Mouse (Mus musculus) embryonic facial prominence, embryonic 10.5 days (tissue): ENCODE measurements around the gene Zfp622. TPM values are rescaled to one million over a fixed set of nuclear protein-coding genes. Genes with fewer than 3 reads are reported as not detected.

Source experiments
- DNase-seq: peaks from one replicate; pipeline ENCODE4 v3.0.0-alpha.2; 2017; ENCODE audit warnings: low spot score
- H3K27ac ChIP-seq: fragments of 300-500 bp; sonication (generic); replicated peaks from 2 replicates; pipeline ENCODE4 v1.5.1; 2016; ENCODE audit warnings: mild to moderate bottlenecking
- H3K27me3 ChIP-seq: fragments of 300-500 bp; sonication (generic); replicated peaks from 2 replicates; pipeline ENCODE4 v1.6.1; 2016; ENCODE audit warnings: low read depth, mild to moderate bottlenecking; ENCODE audit not compliant: poor library complexity, severe bottlenecking
- H3K36me3 ChIP-seq: fragments of 300-500 bp; sonication (generic); replicated peaks from 2 replicates; pipeline ENCODE4 v1.6.1; 2016; ENCODE audit warnings: mild to moderate bottlenecking, moderate library complexity
- H3K4me1 ChIP-seq: fragments of 300-500 bp; sonication (generic); 2 replicates; pipeline ENCODE4 v1.6.1; 2016
- H3K4me3 ChIP-seq: fragments of 300-500 bp; sonication (generic); 2 replicates; pipeline ENCODE4 v1.5.1; 2016; ENCODE audit warnings: mild to moderate bottlenecking, moderate library complexity
- H3K9me3 ChIP-seq: fragments of 300-500 bp; sonication (generic); 2 replicates; pipeline ENCODE4 v1.6.1; 2016; ENCODE audit warnings: mild to moderate bottlenecking
- WGBS: fragments of 180-500 bp; shearing (Covaris S2); methylation state at CpG from one replicate; pipeline ENCODE4 v1.1.7; 2016; 5-methylcytosine and 5-hydroxymethylcytosine counted together
- polyA plus RNA-seq: library from polyadenylated mRNA; unstranded; fragments of >200 nt; fragmentation: Nextera tagmentation; extraction: Ambion mirVana; gene quantifications from 2 replicates; pipeline ENCODE4 v1.2.1, GENCODE M21; 2016

Gene Zfp622
- polyA plus RNA-seq, 1 experiment from 2014 or later = 21.4 TPM

DNA sequence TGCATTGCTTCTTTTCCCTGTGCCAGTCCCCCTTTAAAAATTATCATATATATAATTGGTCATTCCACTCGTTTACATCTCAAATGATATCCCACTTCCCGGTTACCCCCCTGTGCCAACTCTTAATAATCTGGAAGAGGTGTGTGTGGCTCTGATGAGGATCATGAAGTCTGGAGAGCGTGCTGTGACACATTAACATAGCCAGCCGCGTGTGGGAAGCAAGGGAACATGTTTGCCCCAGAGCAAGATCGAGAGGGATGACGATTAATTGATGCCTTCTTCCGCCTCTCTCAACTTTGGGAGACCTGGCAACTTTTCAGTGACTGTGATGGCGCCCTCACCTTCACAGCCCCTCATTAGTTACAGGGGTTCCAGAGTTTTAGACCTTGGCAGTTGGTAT, 34.5 kb upstream of the Zfp622 start:
- no peak for DNase-seq
- no peak overlapping the region for H3K4me3 ChIP-seq
- WGBS = 87% methylated on average over 9 of the region's 9 CpGs
- H3K36me3 ChIP-seq = no peaks in the 10 kb centered on the region
- no peaks in the 10 kb centered on the region for H3K9me3 ChIP-seq
- H3K4me1 ChIP-seq = no peaks in the 10 kb centered on the region; the same call in 1 of the 2 replicates
- no peak overlapping the region for H3K27ac ChIP-seq
- H3K27me3 ChIP-seq = no peaks in the 10 kb centered on the region

DNA sequence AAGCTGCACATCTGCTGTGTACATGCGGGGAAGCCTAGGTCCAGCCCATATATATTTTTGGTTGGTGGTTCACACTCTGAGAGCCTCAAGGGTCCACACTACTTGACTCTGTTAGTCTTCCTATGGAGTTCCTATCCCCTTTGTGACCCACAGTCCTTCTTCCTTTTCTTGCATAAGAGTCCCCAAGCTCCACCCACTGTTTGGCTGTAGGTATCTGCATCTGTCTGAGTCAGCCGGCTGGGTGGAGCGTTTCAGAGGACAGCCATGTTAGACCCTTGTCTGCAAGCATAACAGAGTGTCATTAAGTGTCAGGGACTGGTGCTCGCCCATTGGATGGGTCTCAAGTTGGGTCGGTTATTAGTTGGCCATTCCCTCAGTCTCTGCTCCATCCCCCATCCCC, 33.6 kb upstream of the Zfp622 start:
- WGBS = 89% methylated on average over 5 of the region's 5 CpGs
- H3K9me3 ChIP-seq = no peaks in the 10 kb centered on the region
- no peak for DNase-seq
- no peaks in the 10 kb centered on the region for H3K36me3 ChIP-seq
- H3K4me3 ChIP-seq = no peak overlapping the region
- H3K4me1 ChIP-seq = no peaks in the 10 kb centered on the region; the same call in 1 of the 2 replicates
- H3K27ac ChIP-seq = no peak overlapping the region
- H3K27me3 ChIP-seq = no peaks in the 10 kb centered on the region

DNA sequence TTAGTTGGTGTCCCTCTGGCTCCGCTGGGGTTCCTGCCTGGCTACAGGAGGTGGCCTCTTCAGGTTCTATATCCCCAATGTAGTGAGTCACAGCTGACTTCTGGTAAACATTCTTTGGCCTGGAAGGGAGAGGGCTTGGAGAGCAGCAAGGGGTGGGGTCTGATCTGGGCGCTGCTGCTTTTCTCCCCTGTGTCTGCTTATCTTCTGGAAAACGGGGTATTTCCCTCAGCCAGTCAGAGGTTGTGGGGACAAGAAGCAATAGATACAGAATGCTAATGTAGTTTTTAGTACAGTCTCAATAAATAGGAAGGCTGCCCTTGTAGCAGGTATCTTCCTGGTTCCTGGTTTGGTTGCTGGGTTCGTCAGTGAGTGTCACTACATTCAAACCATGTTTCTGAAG, 33.1 kb upstream of the Zfp622 start:
- H3K4me1 ChIP-seq = no peaks in the 10 kb centered on the region; the same call in 1 of the 2 replicates
- H3K4me3 ChIP-seq = no peak overlapping the region
- no peak overlapping the region for H3K27ac ChIP-seq
- no peak for DNase-seq
- H3K27me3 ChIP-seq = no peaks in the 10 kb centered on the region
- H3K36me3 ChIP-seq = no peaks in the 10 kb centered on the region
- WGBS = 80% methylated on average over 4 of the region's 4 CpGs
- no peaks in the 10 kb centered on the region for H3K9me3 ChIP-seq

DNA sequence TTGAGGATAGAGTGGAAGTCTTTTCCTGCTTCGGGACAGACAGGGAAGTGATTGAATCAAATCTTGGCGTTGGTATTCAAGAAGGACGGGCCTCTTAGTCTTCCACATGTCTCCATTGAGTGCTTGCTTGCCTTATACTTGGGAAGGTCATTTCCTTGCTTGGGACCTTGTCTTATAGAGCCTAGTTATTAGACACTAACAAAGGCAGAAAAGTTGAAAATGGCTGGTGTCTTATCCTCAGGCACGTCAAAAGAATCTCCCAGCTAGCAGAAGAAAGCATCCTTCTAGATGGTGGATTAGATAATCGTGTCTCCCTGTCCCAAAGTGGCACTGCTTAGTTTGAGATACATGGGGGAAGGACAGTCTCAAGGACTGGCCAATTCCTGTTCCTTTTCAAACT, 28.2 kb upstream of the Zfp622 start:
- H3K27ac ChIP-seq = no peak overlapping the region
- H3K4me1 ChIP-seq = peaks cover 7% of the 10 kb centered on the region
- no peak overlapping the region for H3K4me3 ChIP-seq
- no peaks in the 10 kb centered on the region for H3K27me3 ChIP-seq
- DNase-seq = no peak
- H3K36me3 ChIP-seq = no peaks in the 10 kb centered on the region
- H3K9me3 ChIP-seq = no peaks in the 10 kb centered on the region
- 74% methylated on average over 5 of the region's 5 CpGs for WGBS

DNA sequence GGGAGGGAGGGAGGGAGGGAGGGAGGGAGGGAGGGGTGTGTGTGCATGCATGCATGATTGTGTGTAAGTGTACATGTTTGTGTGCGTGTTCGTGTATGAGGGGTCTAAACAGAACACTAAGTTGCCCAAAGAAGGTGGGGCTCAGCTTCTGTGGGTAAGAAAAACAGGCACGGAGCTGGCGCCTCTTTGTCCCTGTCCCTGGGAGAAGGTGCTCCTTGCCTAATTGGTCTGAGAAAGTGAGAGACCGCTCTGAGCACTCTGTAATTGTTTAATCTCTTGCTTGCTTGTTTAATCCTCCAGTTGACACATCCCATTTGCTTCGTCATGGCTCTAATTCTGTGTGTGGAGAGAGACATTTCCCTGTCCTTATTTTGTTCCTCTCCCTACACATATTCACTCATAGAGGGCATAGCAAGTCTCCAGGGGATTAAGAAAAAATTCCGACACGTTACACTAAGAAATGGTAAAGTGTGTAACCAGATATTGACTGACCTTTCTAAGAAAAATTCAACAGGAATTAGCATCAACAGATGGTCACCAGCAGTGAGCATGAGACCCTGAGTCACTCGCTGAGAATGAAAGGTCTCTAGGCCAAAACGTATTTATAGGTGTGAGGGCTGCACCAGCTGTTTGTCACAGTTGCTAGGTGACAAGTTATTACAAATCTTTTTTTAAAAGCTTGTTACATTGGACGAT, 27.6 kb upstream of the Zfp622 start:
- 53% methylated on average over 11 of the region's 11 CpGs for WGBS
- H3K27ac ChIP-seq = no peak overlapping the region
- peaks cover 7% of the 10 kb centered on the region for H3K4me1 ChIP-seq

DNA sequence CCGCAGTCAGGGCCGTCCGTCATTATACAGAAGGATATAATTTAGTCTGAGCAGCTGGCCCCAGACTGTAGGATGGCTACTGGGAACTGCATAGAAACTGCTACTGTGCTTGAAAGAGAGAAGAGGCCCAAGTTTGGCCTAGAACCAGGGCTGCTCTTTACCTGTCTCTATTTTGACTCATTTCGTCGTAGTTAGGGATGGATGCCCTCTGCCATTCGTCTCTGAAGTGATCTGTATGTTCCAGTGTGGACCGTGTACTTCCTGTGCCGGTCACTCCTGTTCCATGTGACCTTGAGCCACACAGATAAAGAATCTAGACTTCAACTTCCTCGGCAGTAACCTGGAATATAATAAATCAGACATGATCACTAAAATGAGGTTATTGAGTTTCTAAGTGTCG, 26.5 kb upstream of the Zfp622 start:
- Histone ChIP-seq H3K27ac (no peak overlapping the region), H3K27me3 (no peaks in the 10 kb centered on the region), H3K4me3 (no peak overlapping the region), H3K4me1 (peaks cover 7% of the 10 kb centered on the region), H3K9me3 (no peaks in the 10 kb centered on the region), H3K36me3 (no peaks in the 10 kb centered on the region)
- DNase-seq = no peak
- WGBS = 86% methylated on average over 10 of the region's 10 CpGs

More for the DNA sequence above, 27.6 kb upstream of the Zfp622 start:
- no peak for DNase-seq
- no peaks in the 10 kb centered on the region for H3K36me3 ChIP-seq
- no peaks in the 10 kb centered on the region for H3K9me3 ChIP-seq
- no peaks in the 10 kb centered on the region for H3K27me3 ChIP-seq
- no peak overlapping the region for H3K4me3 ChIP-seq

DNA sequence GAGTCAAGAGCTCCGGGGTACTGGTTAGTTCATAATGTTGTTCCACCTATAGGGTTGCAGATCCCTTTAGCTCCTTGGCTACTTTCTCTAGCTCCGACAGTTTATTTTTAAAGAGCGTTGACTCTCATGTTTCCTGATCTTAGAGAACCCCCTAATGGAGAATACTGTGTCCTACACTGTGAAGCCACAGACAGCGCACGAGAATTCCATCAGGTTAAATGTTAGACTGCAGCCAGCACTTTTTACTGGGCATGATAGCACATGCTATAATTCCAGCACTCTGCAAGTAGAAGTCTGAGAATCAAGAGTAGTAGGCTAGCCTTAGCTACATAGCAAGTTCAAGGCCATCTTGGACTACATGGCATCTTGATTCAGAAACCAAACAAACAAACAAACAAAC, 24.8 kb upstream of the Zfp622 start:
- Histone ChIP-seq H3K9me3 (no peaks in the 10 kb centered on the region), H3K27me3 (no peaks in the 10 kb centered on the region), H3K4me3 (no peak overlapping the region), H3K36me3 (no peaks in the 10 kb centered on the region), H3K4me1 (peaks cover 7% of the 10 kb centered on the region), H3K27ac (no peak overlapping the region)
- DNase-seq = peak; percentile 24
- WGBS = 41% methylated on average over 5 of the region's 5 CpGs

DNA sequence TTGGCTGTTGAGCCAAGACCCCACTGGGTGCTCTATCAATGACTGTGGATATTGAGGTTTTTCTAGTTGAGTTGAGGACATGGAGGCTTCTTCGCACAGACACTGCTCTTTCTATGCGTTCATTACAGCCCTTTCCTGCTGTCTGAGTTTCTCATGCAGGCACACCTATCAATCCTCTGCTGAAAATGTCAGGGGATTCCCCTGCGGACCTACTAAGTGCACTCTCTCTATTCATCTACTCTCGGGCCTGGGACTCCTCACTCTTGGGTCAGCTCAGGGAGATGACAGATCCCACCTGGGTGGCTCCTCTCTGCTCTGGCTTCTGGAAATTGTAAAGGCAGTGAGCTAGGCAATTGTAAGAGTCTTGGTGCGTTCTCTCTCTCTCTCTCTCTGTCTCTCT, 23.9 kb upstream of the Zfp622 start:
- H3K4me3 ChIP-seq = no peak overlapping the region
- H3K4me1 ChIP-seq = peaks cover 7% of the 10 kb centered on the region
- no peak for DNase-seq
- H3K27ac ChIP-seq = no peak overlapping the region
- H3K27me3 ChIP-seq = no peaks in the 10 kb centered on the region
- H3K9me3 ChIP-seq = no peaks in the 10 kb centered on the region
- H3K36me3 ChIP-seq = no peaks in the 10 kb centered on the region
- 83% methylated on average over 5 of the region's 5 CpGs for WGBS

DNA sequence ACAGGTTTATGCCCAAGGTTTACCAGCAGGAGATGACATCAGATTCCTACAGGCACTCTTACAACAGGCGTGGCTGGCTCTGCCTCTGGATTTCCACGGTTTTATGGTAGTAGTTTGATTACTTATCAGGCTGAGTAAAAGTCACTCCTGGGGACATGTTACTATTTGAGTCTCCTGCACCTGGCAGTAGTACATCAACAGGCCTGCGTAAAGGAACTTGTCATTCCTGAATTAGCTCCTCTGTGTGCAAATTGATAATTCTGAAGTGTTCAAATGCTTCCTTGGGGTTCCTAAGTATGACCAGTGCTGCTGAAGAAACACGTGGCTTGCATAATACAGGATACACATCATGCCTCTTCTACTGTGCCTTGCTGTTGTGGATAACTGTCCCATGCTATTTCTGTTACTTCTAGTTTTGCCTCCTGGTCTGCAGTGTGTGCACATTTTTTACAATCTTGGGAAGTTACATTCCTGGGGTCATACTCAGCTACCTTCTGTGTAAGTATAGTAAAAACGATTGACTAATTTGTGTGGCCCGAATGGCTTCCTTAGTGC, 17.9 kb upstream of the Zfp622 start:
- no peaks in the 10 kb centered on the region for H3K36me3 ChIP-seq
- no peaks in the 10 kb centered on the region for H3K4me1 ChIP-seq
- no peak for DNase-seq
- H3K27me3 ChIP-seq = no peaks in the 10 kb centered on the region
- WGBS = 85% methylated on average over 6 of the region's 6 CpGs
- no peak overlapping the region for H3K4me3 ChIP-seq
- no peaks in the 10 kb centered on the region for H3K9me3 ChIP-seq
- H3K27ac ChIP-seq = no peak overlapping the region

DNA sequence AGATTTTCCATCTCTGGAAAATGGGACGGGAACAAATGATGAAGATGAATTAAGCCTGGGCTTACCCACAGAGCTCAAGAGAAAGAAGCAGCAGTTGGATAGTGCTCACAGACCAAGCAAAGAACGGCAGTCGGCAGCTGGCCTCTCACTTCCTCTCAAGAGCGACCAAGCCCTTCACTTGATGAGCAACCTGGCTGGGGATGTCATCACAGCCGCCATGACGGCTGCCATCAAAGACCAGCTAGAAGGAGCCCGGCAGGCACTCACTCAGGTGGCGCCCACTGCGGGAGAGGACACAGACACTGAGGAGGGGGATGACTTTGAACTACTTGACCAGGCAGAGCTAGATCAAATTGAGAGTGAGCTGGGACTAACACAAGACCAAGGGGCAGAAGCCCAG, 12.6 kb upstream of the Zfp622 start:
- no peak for DNase-seq
- H3K4me1 ChIP-seq = no peaks in the 10 kb centered on the region
- no peaks in the 10 kb centered on the region for H3K36me3 ChIP-seq
- WGBS = 88% methylated on average over 9 of the region's 9 CpGs
- no peak overlapping the region for H3K27ac ChIP-seq
- H3K4me3 ChIP-seq = no peak overlapping the region
- no peaks in the 10 kb centered on the region for H3K9me3 ChIP-seq
- no peaks in the 10 kb centered on the region for H3K27me3 ChIP-seq

DNA sequence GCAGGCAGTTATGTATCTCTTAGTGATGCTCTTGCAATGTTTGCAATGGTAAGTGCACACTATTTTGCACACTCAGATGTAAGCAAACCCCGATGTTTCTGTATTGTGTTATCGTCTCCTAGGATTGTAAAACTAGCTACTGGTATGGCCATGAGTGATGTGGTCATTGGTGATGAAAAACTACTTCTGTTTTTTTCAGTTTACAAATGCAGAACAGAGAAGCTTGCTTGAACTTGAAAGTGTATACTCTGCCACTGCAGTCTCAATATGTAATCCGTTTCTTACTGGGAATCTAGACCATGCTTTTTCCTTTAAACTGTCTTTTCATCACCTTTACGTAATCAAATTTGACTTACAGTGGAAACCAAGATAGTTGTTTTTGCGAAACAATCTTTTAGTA, 11.4 kb upstream of the Zfp622 start:
- Histone ChIP-seq H3K27ac (no peak overlapping the region), H3K36me3 (no peaks in the 10 kb centered on the region), H3K4me3 (no peak overlapping the region), H3K9me3 (no peaks in the 10 kb centered on the region), H3K4me1 (no peaks in the 10 kb centered on the region), H3K27me3 (no peaks in the 10 kb centered on the region)
- WGBS = 92% methylated on average over 5 of the region's 5 CpGs
- no peak for DNase-seq

DNA sequence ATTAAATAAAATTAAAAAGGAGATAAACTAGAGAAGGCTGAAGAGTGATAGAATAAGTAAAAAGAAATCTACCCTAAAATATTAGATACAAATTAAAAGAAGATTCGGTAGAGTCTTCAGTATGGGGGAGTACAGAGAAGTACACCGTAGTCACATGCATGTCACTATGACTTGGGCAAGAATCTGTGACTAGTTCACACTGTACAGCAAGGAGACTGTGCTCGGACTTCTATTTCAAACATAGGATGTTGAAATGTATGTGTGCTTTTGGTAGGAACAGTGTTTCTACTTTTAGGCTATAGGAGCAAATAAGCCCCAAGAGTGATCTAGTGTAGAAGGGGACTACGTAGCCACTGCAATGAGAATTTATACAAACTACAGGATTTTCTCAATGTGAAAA, 9.8 kb upstream of the Zfp622 start:
- Histone ChIP-seq H3K9me3 (no peaks in the 10 kb centered on the region), H3K36me3 (no peaks in the 10 kb centered on the region), H3K4me3 (no peak overlapping the region), H3K4me1 (no peaks in the 10 kb centered on the region), H3K27me3 (no peaks in the 10 kb centered on the region), H3K27ac (no peak overlapping the region)
- DNase-seq = no peak
- 93% methylated on average over 4 of the region's 4 CpGs for WGBS

DNA sequence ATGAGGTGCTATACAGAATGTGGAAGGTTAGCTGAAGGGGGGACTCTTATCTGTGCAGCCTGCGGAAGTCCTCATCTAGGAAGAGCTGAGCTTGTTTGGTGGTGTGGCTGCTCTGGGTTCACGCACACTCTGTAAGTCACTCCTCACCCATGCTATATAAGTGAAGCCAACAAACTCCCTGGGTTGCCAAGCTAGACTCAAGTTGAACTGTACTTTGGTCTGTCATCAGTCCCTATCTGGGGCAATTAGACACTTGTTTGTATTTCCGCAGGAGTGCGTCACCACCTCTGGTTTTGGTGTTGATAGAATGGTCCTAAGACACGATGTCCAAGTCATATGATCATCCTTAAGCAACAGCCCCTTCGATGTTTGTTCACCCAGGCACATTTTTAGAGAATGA, 8.4 kb upstream of the Zfp622 start:
- DNase-seq = no peak
- no peaks in the 10 kb centered on the region for H3K9me3 ChIP-seq
- H3K27me3 ChIP-seq = no peaks in the 10 kb centered on the region
- H3K4me1 ChIP-seq = no peaks in the 10 kb centered on the region
- no peak overlapping the region for H3K4me3 ChIP-seq
- 85% methylated on average over 6 of the region's 6 CpGs for WGBS
- H3K36me3 ChIP-seq = no peaks in the 10 kb centered on the region
- H3K27ac ChIP-seq = no peak overlapping the region
